Mouse (Mus musculus) myocyte (in vitro differentiated cells): Measurements from ENCODE around the gene Gm21987.

Experiments used
- POLR2A ChIP-seq: IDR thresholded peaks from one replicate; pipeline ENCODE4 v1.6.1; 2011; ENCODE audit warnings: low read depth, mild to moderate bottlenecking, control low read depth, moderate library complexity; ENCODE audit not compliant: insufficient read length
- POLR2AphosphoS2 ChIP-seq: IDR thresholded peaks from one replicate; pipeline ENCODE4 v1.6.1; 2011; ENCODE audit warnings: low read depth, control low read depth; ENCODE audit not compliant: insufficient read length

- TF ChIP-seq POLR2AphosphoS2 (no peak), POLR2A (no peak)
These were observed 25.0 kb downstream of the Gm21987 start for GRCm38 (mm10) chr16:38371705-38372296.
